Mouse (Mus musculus) hindbrain, postnatal 0 days (tissue): ENCODE measurements at regions not wholly inside any gene's neighbourhood (a gene's known extent, or its start where the extent isn't known, plus 50 kb on each side); places are given as distances from the start of the nearest gene placed in this dataset.

Experiments
- ATAC-seq: fragments of 200-750 bp; cut with Nextera tagmentation; 2 replicates; pipeline ENCODE4 v1.8.0; 2017; ENCODE audit warnings: mild to moderate bottlenecking, moderate TSS enrichment, moderate library complexity
- DNase-seq: peaks from one replicate; pipeline ENCODE4 v3.0.0-alpha.2; 2015; ENCODE audit warnings: low spot score
- H3K27ac ChIP-seq: fragments of 300-500 bp; sonication (generic); 2 replicates; pipeline ENCODE4 v1.5.1; 2014; ENCODE audit warnings: mild to moderate bottlenecking
- H3K27me3 ChIP-seq: fragments of 300-500 bp; sonication (generic); 2 replicates; pipeline ENCODE4 v1.6.1; 2014; ENCODE audit warnings: low read length, mixed read lengths; ENCODE audit not compliant: insufficient read depth
- H3K36me3 ChIP-seq: fragments of 300-500 bp; sonication (generic); 2 replicates; pipeline ENCODE4 v1.6.1; 2014; ENCODE audit warnings: low read length, mixed read lengths; ENCODE audit not compliant: insufficient read depth
- H3K4me1 ChIP-seq: fragments of 300-500 bp; sonication (generic); 2 replicates; pipeline ENCODE4 v1.6.1; 2014; ENCODE audit warnings: antibody characterized with exemption, low read length, mixed read lengths; ENCODE audit not compliant: insufficient read depth
- H3K4me2 ChIP-seq: fragments of 300-500 bp; sonication (generic); 2 replicates; pipeline ENCODE4 v1.6.1; 2014; ENCODE audit warnings: low read depth, mild to moderate bottlenecking, low read length, moderate library complexity, mixed read lengths
- H3K4me3 ChIP-seq: fragments of 300-500 bp; sonication (generic); 2 replicates; pipeline ENCODE4 v1.5.1; 2014; ENCODE audit warnings: low read length
- H3K9ac ChIP-seq: fragments of 300-500 bp; sonication (generic); replicated peaks from 2 replicates; pipeline ENCODE4 v1.6.1; 2014; ENCODE audit warnings: mild to moderate bottlenecking, low read length, moderate library complexity, mixed read lengths
- H3K9me3 ChIP-seq: fragments of 300-500 bp; sonication (generic); 2 replicates; pipeline ENCODE4 v1.6.1; 2016; ENCODE audit warnings: low read length, mixed read lengths
- CTCF ChIP-seq: IDR thresholded peaks from 2 replicates; pipeline ENCODE4 v1.5.1; 2016; ENCODE audit warnings: antibody characterized with exemption, control low read depth, low read depth
- WGBS: fragments of 180-500 bp; shearing (Covaris S2); extraction: QIAGEN DNeasy Blood & Tissue Kit; methylation state at CpG from one replicate; pipeline ENCODE4 v1.1.7; 2014; 5-methylcytosine and 5-hydroxymethylcytosine counted together

DNA sequence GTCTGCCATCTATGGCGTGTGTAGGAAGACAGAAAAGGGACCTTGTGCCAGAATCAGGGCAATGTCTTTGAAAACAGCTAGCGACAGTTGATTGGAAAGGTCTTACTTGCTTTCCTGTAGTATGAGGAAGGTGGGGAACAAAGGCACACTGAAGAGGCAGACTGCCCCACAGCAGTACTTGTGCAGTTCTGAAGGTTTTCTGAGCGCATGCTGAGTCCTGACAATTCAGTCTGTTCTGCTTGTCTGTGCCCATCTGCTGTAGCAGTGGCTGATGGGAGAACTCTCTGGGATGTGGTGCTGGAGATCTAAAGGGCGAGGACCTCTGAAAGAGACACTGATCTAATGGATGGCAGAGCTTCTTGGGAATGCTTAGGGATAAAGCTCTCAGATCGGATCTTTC lies 309.2 kb upstream of the Gm4791 start:
- no peak for ATAC-seq

DNA sequence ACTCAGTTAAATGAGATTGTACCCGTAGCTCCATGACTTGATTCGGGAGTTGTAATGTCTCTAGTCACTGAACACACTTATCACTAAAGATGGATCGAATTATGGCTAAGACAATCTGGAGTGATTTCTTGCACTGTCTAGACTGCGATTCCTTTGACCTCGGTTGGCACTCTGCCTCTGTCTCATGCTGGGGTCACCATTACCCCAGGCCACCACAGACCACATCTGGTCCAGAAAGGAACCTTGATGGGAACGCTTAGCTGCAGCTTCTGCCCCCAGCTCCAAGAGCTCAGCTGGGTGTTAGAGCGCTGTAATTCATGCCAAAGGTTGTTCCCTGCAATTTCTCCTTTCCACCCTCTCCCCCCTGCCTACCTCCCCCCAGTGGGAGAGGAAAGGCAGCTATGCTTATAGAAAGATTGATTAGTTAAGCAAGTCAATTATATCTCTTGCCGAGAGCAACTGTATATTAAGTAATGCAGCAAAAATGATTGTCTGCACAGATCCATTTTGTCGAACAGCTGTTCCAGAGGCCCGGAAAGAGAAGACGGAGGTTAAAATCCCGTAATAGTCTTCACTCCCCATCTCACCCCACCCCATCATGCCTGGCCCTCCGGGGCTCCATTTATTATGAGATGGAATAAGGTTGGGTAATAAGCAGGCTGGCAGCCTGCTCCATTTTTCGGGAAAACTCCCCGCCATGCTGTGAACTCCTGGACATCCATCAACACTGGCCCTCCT lies 314.3 kb upstream of the Gm4791 start:
- H3K4me1 ChIP-seq: no peaks in the 10 kb centered on the region
- H3K9ac ChIP-seq: no peak overlapping the region
- H3K9me3 ChIP-seq: no peaks in the 10 kb centered on the region
- H3K27ac ChIP-seq: no peak overlapping the region
- peak; percentile 17 for DNase-seq
- no peaks in the 10 kb centered on the region for H3K36me3 ChIP-seq
- no peaks in the 10 kb centered on the region for H3K27me3 ChIP-seq
- no peak overlapping the region for H3K4me2 ChIP-seq
- H3K4me3 ChIP-seq: no peak overlapping the region
- ATAC-seq: no peak
- 67% methylated on average over 15 of the region's 15 CpGs for WGBS
- no peak for TF ChIP-seq CTCF

More for the DNA sequence above, 309.2 kb upstream of the Gm4791 start:
- no peak for TF ChIP-seq CTCF
- H3K4me1 ChIP-seq: no peaks in the 10 kb centered on the region
- no peaks in the 10 kb centered on the region for H3K27me3 ChIP-seq
- no peak overlapping the region for H3K27ac ChIP-seq
- H3K4me2 ChIP-seq: no peak overlapping the region
- H3K36me3 ChIP-seq: no peaks in the 10 kb centered on the region
- no peaks in the 10 kb centered on the region for H3K9me3 ChIP-seq
- no peak overlapping the region for H3K9ac ChIP-seq
- WGBS: 61% methylated on average over 5 of the region's 5 CpGs
- H3K4me3 ChIP-seq: no peak overlapping the region
- no peak for DNase-seq

DNA sequence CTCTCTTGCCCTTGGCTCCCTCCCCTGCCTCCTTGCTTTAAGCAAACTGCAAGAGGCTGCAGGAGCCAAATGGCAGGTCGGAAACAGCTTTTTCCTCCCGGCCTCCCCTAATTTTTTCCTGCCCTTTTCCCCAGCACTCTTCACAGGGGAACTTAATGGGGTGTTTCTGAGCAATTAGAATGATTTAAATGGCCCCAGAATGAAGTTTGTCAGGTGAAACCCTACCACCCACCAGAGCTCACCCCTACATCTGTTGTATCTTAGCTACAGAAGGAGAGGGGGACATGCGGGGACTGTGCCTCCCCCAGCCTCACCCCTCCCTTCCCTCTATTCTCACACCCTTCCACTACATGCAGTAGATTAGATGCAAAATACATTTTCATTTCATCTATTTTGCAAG lies 326.5 kb upstream of the Gm4791 start:
- Histone ChIP-seq H3K27ac (no peak overlapping the region), H3K4me1 (no peaks in the 10 kb centered on the region), H3K4me3 (no peak overlapping the region), H3K9me3 (no peaks in the 10 kb centered on the region), H3K4me2 (no peak overlapping the region), H3K27me3 (no peaks in the 10 kb centered on the region), H3K9ac (no peak overlapping the region), H3K36me3 (no peaks in the 10 kb centered on the region)
- DNase-seq (no peak), ATAC-seq (no peak)
- 46% methylated on average over 3 of the region's 3 CpGs for WGBS
- no peak for TF ChIP-seq CTCF

DNA sequence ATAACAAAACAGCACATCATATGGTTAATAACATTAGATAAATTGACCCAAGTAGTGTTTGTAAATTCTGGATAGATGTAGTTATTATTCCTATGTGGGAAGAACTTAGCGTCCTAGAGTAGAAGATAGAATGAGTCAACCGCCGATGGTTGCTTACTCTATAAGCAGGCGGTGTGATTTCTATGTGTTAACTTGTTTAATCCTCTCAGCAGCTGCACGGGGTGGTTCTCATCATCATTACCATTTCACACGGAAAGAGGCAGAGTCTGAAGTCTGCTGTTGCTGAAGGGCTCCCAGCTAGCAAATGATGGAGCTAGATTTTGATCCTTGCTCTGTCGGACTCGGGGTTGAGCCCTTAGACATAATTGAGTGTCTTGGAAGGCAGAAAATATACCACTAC lies 334.6 kb upstream of the 4931429L15Rik start:
- H3K27me3 ChIP-seq: no peaks in the 10 kb centered on the region
- no peak overlapping the region for H3K9ac ChIP-seq
- ATAC-seq (no peak), DNase-seq (no peak)
- no peak overlapping the region for H3K4me3 ChIP-seq
- no peaks in the 10 kb centered on the region for H3K9me3 ChIP-seq
- no peak overlapping the region for H3K27ac ChIP-seq
- H3K36me3 ChIP-seq: no peaks in the 10 kb centered on the region
- WGBS: 85% methylated on average over 8 of the region's 8 CpGs
- no peak overlapping the region for H3K4me2 ChIP-seq
- TF ChIP-seq CTCF: no peak
- no peaks in the 10 kb centered on the region for H3K4me1 ChIP-seq

DNA sequence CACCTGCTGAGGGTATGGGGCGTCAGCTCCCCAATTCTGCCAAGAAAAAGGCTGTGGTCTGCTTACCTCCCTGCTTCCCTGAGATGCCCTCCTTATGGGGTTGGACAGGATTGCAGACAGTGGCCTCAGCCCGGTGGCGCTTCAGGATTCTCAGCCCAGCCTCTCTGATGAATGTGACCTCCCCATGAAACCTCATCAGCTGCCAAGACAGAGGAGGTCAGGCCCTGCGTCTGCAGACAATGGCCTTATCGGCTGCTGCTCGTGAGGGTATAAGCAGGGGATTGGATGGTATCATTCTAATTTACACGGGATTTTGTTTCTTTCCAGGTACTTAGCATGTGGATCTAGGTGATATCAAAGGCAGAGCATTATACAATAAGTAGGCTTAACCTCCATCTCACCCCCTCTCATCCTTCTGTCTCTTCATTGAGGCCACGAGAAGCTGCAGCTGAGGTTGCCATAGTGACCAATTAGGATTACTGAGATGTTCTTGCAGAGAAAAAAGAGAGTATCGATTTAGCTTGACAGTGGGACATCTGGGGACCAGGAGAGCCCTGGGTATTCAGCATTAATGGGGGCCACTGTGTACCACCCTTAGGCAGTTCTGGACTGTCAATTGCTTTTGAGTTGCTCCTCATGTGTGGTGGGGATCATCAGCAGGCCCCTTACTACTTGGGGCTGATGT lies 327.6 kb upstream of the 4931429L15Rik start:
- H3K27ac ChIP-seq: no peak overlapping the region
- no peak overlapping the region for H3K4me2 ChIP-seq
- ATAC-seq: peak; percentile 49; the same call in 1 of the 2 replicates
- 28% methylated on average over 9 of the region's 9 CpGs for WGBS
- H3K4me1 ChIP-seq: peaks cover 13% of the 10 kb centered on the region
- H3K9me3 ChIP-seq: no peaks in the 10 kb centered on the region
- no peak overlapping the region for H3K4me3 ChIP-seq
- no peaks in the 10 kb centered on the region for H3K36me3 ChIP-seq
- H3K9ac ChIP-seq: no peak overlapping the region
- peak; percentile 54 for DNase-seq
- TF ChIP-seq CTCF: no peak
- H3K27me3 ChIP-seq: no peaks in the 10 kb centered on the region

DNA sequence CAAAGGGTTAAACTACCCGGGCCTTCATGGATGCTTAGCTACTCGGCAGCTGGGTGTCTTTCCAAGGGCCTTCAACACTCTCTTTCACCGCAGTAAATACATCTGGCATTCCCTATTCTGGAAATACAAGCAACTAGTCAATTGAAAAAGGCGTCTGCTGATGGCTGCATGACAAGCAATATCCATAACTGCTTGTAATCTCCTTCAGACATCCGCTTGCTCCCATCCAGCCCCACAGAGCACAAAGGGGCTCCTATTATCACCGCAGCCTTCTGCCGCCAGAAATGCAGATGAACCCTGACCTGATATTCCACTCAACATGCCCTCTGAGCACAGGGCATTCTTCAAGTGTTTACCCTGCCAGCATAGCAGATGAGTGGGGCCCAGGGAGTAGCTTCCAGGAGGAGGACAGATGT lies 325.7 kb upstream of the 4931429L15Rik start:
- ATAC-seq (no peak), DNase-seq (no peak)
- H3K4me3 ChIP-seq: no peak overlapping the region
- no peaks in the 10 kb centered on the region for H3K9me3 ChIP-seq
- H3K36me3 ChIP-seq: no peaks in the 10 kb centered on the region
- peaks cover 13% of the 10 kb centered on the region for H3K4me1 ChIP-seq
- 14% methylated on average over 7 of the region's 7 CpGs for WGBS
- no peak overlapping the region for H3K4me2 ChIP-seq
- no peak overlapping the region for H3K27ac ChIP-seq
- no peaks in the 10 kb centered on the region for H3K27me3 ChIP-seq
- TF ChIP-seq CTCF: no peak
- no peak overlapping the region for H3K9ac ChIP-seq

DNA sequence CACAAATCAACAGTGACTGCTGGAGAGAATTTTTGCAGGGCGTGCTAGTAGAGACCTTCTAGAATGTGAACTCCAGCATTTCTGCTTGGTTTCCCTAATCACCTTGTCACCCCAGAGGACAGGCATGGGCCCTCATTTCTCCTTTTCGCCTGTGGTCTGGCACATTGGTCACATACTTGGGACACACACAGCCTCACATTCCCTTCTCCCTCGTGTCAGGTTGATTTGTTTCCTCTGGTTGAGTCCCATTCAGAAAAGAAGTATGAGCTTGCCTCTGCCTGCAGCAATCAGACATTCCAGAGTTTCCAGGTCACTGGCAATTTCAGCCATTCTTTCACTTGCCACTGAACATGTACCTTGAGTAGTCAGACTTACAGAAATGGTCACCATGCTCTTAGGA lies 323.8 kb upstream of the 4931429L15Rik start:
- H3K36me3 ChIP-seq: no peaks in the 10 kb centered on the region
- H3K27ac ChIP-seq: no peak overlapping the region
- no peaks in the 10 kb centered on the region for H3K9me3 ChIP-seq
- no peak overlapping the region for H3K9ac ChIP-seq
- ATAC-seq (no peak), DNase-seq (no peak)
- no peak overlapping the region for H3K4me2 ChIP-seq
- H3K27me3 ChIP-seq: no peaks in the 10 kb centered on the region
- no peak for TF ChIP-seq CTCF
- 66% methylated on average over 3 of the region's 3 CpGs for WGBS
- H3K4me3 ChIP-seq: no peak overlapping the region
- peaks cover 13% of the 10 kb centered on the region for H3K4me1 ChIP-seq
